Mouse (Mus musculus) embryo, embryonic 10.5 days (tissue): ENCODE results near the gene Galnt2.

ENCODE experiments used
- DNase-seq: peaks from one replicate; pipeline ENCODE4 v3.0.0-alpha.2; 2015; ENCODE audit warnings: low spot score

The Galnt2 gene

GRCm38 (mm10) chr8:124329690-124330089 lies 98.5 kb downstream of the Galnt2 start:
- no peak for DNase-seq

DNA sequence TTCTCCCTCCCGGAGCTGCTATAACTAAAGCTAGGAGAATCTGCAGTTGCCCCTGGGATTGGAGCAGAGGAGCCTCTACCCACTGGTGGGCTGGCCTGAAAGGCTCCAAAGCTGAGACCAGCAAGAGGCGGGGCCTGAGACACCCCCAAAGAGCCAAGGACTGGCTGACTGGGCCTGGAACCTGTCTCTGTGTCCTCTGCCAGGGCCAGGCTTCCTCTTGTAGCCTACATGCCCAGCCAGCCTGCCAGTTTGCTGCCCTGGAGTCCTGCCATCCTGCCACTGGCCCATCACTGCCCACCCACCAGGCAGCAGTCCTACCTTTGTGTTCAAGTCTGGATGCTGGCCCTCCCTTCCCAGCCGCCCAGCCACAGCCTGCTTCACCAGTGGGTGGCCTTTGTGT lies 99.2 kb downstream of the Galnt2 start:
- no peak for DNase-seq

DNA sequence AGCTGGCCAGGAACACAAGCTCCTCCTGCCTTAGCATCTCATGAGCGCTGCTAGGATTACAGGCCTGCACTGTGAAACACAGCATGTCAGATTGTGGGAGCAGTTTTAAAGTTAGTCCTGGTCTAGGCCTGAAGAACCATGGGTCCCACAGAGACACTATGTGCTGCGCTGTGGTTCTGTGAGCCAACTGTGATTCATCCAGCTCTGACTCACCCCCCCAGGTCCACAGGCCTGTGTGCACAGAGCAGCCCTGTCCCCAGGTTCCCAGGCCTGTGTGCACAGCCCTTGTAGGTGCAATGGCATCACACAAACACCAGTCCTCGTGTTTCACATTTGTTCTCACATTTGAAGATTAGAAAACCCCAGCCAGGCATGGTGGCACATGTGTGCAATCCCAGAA lies 99.9 kb downstream of the Galnt2 start:
- no peak for DNase-seq

DNA sequence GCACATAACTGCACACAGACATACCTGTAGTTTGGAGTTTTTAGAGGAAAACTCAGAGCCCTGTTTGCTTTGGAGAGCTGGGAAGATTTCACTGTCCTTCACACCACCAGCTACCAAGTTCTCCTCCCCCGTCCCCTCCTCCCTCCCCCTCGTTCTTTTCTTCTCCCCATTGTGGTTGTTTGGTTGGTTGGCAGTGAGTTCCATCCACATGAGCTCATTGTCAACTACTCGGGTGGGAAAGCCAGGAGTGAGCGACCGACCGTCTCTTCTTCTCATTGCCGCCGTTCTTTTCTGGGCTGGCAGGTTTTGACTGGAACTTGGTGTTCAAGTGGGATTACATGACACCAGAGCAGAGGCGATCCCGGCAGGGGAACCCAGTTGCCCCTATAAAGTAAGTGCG lies 100.5 kb downstream of the Galnt2 start:
- DNase-seq, result no peak

DNA sequence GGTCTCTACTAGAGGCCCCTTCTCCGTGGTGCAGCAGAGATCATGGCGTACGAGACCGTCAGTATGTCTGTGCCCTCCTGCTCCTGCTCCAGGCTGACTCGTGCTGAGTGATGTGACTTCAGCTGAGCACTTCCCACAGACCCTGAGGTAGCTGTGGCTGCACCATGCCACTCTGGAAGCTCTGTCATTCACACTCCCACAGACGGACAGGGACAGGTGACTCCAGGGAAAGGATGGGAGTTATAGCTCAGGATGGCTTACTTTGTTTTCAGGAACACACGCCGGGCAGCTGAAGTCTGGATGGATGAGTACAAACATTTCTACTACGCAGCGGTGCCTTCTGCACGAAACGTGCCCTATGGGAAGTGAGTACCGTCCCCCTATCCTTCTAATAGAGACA lies 105.1 kb downstream of the Galnt2 start:
- DNase-seq, result no peak

DNA sequence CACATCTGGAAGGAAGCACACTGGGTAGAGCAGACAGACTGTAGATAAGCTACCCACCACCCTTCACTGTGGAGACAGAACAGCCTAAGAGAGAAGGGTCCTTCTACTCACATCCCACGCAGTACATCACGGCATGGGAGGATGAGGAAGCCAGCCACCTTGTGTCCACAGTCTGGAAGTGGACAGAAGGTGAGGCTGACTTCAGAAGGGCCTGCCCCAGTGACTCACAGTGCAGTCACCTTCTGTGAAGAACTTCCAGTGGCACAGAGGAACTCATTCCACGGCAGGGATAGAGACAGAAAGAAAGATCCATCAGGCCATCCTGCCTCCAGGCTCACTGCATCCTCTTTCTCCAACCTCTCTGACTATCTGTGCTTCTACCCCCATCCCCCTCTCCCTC lies 108.6 kb downstream of the Galnt2 start:
- no peak for DNase-seq

- peak; percentile 29 for DNase-seq
Observed at GRCm38 (mm10) chr8:124340360-124341068, 109.3 kb downstream of the Galnt2 start.

GRCm38 (mm10) chr8:124343151-124343550 lies 112.0 kb downstream of the Galnt2 start:
- no peak for DNase-seq

- no peak for DNase-seq
Observed at GRCm38 (mm10) chr8:124343991-124344390, 112.8 kb downstream of the Galnt2 start.

DNA sequence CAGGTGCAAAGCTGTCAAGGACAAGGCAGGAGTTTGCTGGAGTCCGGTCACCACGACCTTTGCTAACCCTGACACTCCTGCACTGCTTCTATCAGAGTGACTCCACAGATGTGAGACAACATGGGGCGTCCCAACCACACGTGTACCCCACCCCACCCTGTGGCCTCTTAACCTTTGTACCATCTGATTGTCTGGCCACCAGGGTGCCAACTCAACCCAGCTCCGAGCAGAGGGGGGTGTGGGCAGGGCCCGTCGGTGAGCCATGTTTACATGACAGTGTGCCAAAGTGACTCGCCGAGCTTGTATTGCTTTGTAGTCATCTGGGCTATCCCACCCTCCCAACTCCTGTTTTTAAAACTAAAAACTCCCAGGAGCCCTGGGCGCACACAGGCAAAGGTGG lies 113.9 kb downstream of the Galnt2 start:
- no peak for DNase-seq

DNA sequence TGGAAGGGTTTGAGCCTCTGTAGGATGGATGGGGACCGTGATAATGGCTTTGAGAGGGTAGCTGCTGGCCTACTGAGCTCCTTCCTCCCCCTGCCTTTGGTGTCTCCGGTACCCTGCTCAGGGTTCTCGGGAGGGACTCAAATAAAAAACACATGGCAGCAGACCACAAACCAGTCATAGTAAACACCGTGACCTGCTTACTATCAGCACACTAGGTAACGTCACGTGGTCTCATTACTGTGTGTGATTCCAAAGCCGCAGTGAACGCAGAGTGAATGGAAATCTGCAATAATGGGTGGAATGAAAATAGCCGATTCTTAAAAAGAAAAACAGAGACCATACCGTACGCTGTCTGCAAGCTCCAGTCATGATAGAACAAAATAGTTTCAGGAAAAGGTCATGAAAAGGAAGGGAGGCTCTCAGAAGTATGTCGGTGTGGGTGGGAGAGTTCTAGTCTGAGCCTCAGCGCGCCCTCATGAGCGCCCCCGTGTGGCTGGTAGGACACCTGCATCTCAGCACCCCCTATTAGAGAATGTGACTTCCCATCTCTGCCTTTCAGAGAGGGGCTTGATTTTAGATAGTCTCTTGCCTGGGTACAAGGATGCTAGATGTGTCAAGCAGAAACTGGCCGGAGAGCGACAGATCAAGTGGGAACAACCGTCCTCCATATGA lies 115.8 kb downstream of the Galnt2 start:
- peak; percentile 84 for DNase-seq

DNA sequence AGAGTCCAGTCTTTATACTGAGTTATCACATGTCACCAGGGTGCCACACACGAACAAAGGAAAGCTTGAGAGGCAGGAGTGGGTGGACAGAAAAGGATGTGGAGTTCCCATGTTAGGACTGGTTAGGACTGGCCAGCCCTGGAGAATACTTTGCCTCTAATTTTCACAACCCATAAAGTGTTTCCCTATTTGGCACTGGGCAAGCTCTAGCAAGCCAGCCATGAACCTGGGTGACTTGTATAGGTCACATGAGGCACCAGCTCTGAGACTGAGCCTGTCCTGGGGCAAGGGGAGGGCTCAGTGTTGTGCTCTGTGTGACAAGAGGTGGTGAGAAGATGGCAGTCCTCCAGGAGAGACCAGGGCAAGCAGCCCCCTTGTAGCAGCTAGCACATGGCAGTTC lies 116.9 kb downstream of the Galnt2 start:
- no peak for DNase-seq

DNA sequence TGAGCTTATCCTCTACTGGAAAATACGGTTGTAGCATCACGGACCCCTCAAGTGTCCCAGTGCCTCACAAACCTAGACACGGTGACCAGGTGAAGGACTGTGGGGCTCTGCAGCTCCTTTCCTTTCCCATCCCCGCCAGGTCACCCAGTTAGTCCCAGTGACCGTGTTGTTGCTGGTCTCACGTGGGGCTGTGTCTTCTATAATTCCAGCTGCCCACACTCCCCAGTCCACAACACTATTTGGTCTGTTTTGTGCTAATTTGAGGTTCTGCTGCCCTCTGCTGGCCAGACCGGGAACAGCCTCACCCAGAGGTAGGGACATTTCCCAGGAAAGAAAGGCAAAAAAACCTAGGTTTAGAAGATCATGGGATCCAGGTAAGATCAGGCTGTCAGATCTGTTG lies 118.5 kb downstream of the Galnt2 start:
- peak; percentile 84 for DNase-seq

- no peak for DNase-seq
Observed at GRCm38 (mm10) chr8:124351636-124352035, 120.4 kb downstream of the Galnt2 start.

- no peak for DNase-seq
Observed at GRCm38 (mm10) chr8:124360911-124361310, 129.7 kb downstream of the Galnt2 start.

DNA sequence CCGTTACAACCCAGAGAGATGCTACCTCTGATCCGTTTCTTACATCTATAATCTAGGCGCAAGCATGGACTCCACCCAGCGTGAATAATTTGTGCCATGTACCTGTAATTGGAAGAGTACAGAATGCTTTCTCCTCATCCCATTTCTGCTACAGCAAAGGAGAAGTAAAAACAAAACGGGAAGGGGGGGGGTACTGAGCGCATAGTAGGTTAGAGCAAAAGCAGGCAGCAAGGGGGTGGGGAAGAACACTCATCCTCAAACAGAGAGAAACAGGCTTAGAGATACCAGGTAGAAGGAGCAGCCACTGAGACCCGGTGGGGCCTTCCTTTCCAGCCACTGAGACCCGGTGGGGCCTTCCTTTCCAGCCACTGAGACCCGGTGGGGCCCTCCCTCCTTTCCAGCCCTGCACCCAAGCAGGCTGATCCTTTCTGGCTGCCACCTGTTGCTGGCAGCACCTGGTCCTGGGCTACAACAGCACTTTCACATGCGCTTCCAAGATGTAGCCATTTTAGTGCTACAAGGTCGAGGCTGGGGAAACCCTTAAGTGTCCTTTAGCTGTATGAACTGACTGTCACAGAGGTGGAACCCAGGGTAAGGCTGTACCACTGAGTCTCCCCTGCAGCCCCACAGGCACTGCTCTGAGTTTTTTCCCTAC lies 130.7 kb downstream of the Galnt2 start:
- no peak for DNase-seq

DNA sequence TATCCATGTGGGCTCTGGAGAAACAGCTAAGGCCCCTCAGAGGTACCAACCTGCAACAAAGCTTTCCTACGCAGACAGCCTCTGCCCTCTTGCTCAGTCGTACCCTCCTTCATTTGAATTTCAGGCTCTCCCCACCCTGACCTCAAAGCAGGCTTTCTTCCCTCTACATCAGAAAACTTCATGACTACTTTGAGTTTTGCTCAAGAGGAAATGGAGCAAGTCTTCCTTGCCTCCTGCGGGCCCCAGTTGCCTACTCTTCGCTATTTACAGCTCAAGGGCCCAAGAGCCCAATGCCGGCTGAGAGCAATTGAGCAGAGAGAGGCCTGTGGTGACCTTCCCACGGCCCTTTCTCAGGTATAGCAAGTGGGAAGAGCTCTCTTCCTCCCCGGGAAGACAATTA lies 131.4 kb downstream of the Galnt2 start:
- DNase-seq, result no peak

DNA sequence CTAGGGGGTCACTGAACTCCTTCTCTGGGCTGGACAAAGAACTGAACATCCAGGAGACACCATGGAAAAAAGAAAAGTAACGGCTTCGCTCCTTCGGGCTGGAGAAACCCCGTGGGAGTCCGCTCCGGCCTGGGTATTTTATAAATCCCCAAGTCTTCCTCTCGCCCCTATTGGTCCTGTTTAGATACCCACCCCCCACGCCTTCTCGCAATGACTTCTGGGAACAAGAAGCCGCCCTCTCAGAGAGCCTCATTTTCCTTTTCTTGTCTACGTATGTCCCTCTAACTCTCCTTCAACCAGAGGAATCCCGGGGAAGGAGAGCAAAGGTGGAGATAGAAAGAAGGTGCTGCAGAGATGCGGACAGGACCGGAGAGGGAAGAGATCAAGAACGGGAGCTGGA lies 132.1 kb downstream of the Galnt2 start:
- DNase-seq, result no peak

DNA sequence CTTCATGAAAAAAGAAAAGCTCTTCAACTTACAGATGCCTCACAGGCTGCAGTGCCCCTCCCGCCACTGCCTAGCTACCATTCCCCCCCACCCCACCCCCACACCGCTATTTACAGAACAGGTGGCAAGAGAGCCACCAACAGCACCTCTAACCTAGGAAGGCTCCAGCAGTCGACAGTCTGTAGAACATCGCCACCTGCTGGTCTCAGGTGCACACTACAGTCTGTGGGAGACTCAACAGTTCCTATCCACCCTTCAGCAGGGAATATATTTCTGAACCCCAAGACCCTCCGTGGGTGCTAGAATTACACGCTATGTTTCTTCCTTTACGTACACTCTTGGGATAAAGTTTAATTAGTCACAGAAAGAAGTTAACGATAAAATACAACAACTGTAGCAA lies 137.0 kb downstream of the Galnt2 start:
- peak; percentile 88 for DNase-seq

GRCm38 (mm10) chr8:124370422-124371183 lies 139.4 kb downstream of the Galnt2 start:
- DNase-seq, result peak; percentile 27

DNA sequence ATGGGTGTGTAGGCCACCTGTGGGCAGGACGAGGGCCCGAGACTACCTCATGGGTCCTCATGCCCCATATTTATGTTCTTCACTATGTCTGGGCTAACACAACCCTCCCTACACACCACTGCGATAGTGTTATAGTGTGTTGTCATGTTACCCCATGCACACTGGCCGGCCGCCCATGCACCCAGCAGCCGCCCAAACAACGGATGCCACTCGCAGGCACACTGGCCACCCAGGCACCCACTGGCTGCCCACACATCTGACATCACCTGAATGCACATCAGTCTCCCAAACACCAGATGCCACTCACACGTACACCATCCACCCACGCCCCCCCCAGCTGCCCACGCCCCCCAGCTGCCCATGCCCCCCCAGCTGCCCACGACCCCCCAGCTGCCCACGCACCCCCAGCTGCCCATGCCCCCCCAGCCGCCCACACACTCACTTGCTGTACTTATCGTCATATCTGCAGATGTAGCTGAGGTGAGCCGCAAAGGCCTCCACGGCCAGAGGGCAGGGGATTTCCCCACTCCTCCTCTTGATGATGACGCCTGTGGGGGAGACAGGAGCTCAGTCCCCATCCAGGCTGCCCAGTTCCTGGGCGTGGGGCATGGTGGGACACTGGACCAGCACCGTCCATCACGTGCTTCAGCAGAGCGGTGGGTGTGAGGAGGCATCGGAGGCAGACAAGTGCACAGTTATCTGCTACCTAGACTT lies 140.4 kb downstream of the Galnt2 start:
- no peak for DNase-seq

- DNase-seq, result no peak
Observed at GRCm38 (mm10) chr8:124373753-124374152, 142.6 kb downstream of the Galnt2 start.
